In the genomic region with DNA sequence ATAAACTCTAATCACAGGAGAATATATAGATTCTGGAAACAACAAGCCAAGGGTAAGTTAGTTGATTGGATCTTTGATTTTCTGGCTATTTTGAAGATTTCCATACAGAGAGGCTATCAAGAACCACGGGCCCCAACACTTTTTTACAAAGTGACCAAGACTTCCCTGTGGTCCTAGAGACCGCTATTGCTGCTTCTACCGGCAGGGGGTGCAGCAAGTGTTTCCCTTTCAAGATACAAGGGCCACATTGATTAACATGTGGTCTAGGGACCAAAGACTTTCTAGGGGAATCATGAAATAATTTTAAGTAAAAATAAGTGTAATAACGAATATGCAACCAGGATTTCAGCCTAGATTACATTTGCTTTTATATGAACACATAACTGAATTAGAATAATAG, we compare ENCODE assay signal across 8 mouse cellular contexts. TPM values are rescaled to one million over a fixed set of nuclear protein-coding genes. Genes with fewer than 3 reads are reported as not detected.
DNase-seq lines count a peak whose midpoint lies in the region; ATAC-seq and TF ChIP-seq lines count a peak whose summit lies in the region.

No protein-coding gene starts in this region.

- TF ChIP-seq EP300 in lung, postnatal 0 days (IDR thresholded peaks at IDR 0.05), result no peak

- no peak for TF ChIP-seq POLR2A in cerebellum, adult 2 months (IDR thresholded peaks at IDR 0.05; ENCODE audit: borderline replicate concordance, insufficient read depth, low read length)

- WGBS in cerebellum, adult 2 months, result 13% methylated on average over 4 of the region's 4 CpGs
- 6% methylated on average over 4 of the region's 4 CpGs for WGBS in embryonic facial prominence, embryonic 14.5 days
- 5% methylated on average over 4 of the region's 4 CpGs for WGBS in kidney, postnatal 0 days
- 1% methylated on average over 4 of the region's 4 CpGs for WGBS in lung, postnatal 0 days

- peak; percentile 11 to 21 for DNase-seq in cerebellum, adult 2 months
- DNase-seq in cerebellum, adult 11 months, result no peak
- DNase-seq in urinary bladder, adult 18-20 months (ENCODE audit: low spot score in 2 of 2), result peak; percentile 25 to 37
- no peak for DNase-seq in urinary bladder, adult 2 months (ENCODE audit: low spot score)
- peak; percentile 48 for DNase-seq in embryonic facial prominence, embryonic 14.5 days (ENCODE audit: low spot score)
- peak; percentile 80 for DNase-seq in kidney, postnatal 0 days (ENCODE audit: low spot score)
- DNase-seq in lung, postnatal 0 days (ENCODE audit: low spot score), result peak; percentile 56
- peak; percentile 17 for DNase-seq in spleen, adult 12 weeks (ENCODE audit: low spot score)

- H3K4me2 ChIP-seq in embryonic facial prominence, embryonic 14.5 days (ENCODE audit: low read depth, low read length), result no peak overlapping the region
- no peak overlapping the region for H3K4me2 ChIP-seq in kidney, postnatal 0 days (ENCODE audit: low read length)
- H3K4me2 ChIP-seq in lung, postnatal 0 days (replicated peaks; ENCODE audit: low read depth, low read length), result no peak overlapping the region

- no peaks in the 10 kb centered on the region for H3K4me1 ChIP-seq in cerebellum, adult 2 months (ENCODE audit: control insufficient read depth, insufficient read depth, low read length)
- no peaks in the 10 kb centered on the region for H3K4me1 ChIP-seq in embryonic facial prominence, embryonic 14.5 days (ENCODE audit: control insufficient read depth, insufficient read depth, low read length)
- no peaks in the 10 kb centered on the region for H3K4me1 ChIP-seq in kidney, postnatal 0 days (replicated peaks; ENCODE audit: insufficient read depth, low read length)
- H3K4me1 ChIP-seq in lung, postnatal 0 days (ENCODE audit: insufficient read depth, low read depth, low read length), result no peaks in the 10 kb centered on the region

- H3K36me3 ChIP-seq in embryonic facial prominence, embryonic 14.5 days (ENCODE audit: control insufficient read depth, insufficient read depth, low read length), result no peaks in the 10 kb centered on the region
- no peaks in the 10 kb centered on the region for H3K36me3 ChIP-seq in kidney, postnatal 0 days (ENCODE audit: insufficient read depth, low read length)
- no peaks in the 10 kb centered on the region for H3K36me3 ChIP-seq in lung, postnatal 0 days (ENCODE audit: insufficient read depth, low read length)

- no peak for ATAC-seq in embryonic facial prominence, embryonic 14.5 days (ENCODE audit: low read depth)
- ATAC-seq in kidney, postnatal 0 days (replicated peaks; ENCODE audit: low FRiP score, low read depth), result no peak
- no peak for ATAC-seq in lung, postnatal 0 days

- no peak overlapping the region for H3K27ac ChIP-seq in cerebellum, adult 2 months (ENCODE audit: insufficient read depth, low read length)
- no peak overlapping the region for H3K27ac ChIP-seq in embryonic facial prominence, embryonic 14.5 days (replicated peaks; ENCODE audit: low read depth, low read length)
- H3K27ac ChIP-seq in kidney, postnatal 0 days, result no peak overlapping the region
- no peak overlapping the region for H3K27ac ChIP-seq in lung, postnatal 0 days (ENCODE audit: low read length)

- no peaks in the 10 kb centered on the region for H3K27me3 ChIP-seq in cerebellum, adult 2 months (ENCODE audit: control insufficient read depth, insufficient read depth, low read length)
- H3K27me3 ChIP-seq in embryonic facial prominence, embryonic 14.5 days (replicated peaks; ENCODE audit: control insufficient read depth, insufficient read depth, low read length), result peaks cover 4% of the 10 kb centered on the region; the same call in 1 of the 2 replicates
- H3K27me3 ChIP-seq in kidney, postnatal 0 days (ENCODE audit: insufficient read depth, low read length), result no peaks in the 10 kb centered on the region
- no peaks in the 10 kb centered on the region for H3K27me3 ChIP-seq in lung, postnatal 0 days (replicated peaks; ENCODE audit: insufficient read depth, low read length)

- TF ChIP-seq CTCF in cerebellum, adult 2 months (IDR thresholded peaks at IDR 0.05; ENCODE audit: borderline replicate concordance, insufficient read depth, low read depth, low read length), result peak; percentile 35; the same call in 1 of the 2 replicates
- peak; percentile 79 for TF ChIP-seq CTCF in kidney, postnatal 0 days (IDR thresholded peaks at IDR 0.05; ENCODE audit: low read depth)
- TF ChIP-seq CTCF in lung, postnatal 0 days (IDR thresholded peaks at IDR 0.05), result peak; percentile 81

- H3K4me3 ChIP-seq in cerebellum, adult 2 months (replicated peaks; ENCODE audit: insufficient read depth, low read depth, low read length), result no peak overlapping the region
- no peak overlapping the region for H3K4me3 ChIP-seq in embryonic facial prominence, embryonic 14.5 days (ENCODE audit: low read depth, low read length)
- no peak overlapping the region for H3K4me3 ChIP-seq in kidney, postnatal 0 days (replicated peaks; ENCODE audit: low read depth, low read length)
- H3K4me3 ChIP-seq in lung, postnatal 0 days (ENCODE audit: low read depth, low read length), result no peak overlapping the region

- H3K9ac ChIP-seq in embryonic facial prominence, embryonic 14.5 days (ENCODE audit: low read depth, low read length), result no peak overlapping the region
- no peak overlapping the region for H3K9ac ChIP-seq in kidney, postnatal 0 days (ENCODE audit: low read depth, low read length)
- H3K9ac ChIP-seq in lung, postnatal 0 days (replicated peaks; ENCODE audit: low read depth), result no peak overlapping the region

- no peaks in the 10 kb centered on the region for H3K9me3 ChIP-seq in embryonic facial prominence, embryonic 14.5 days (ENCODE audit: control insufficient read depth, low read length)
- no peaks in the 10 kb centered on the region for H3K9me3 ChIP-seq in kidney, postnatal 0 days (replicated peaks; ENCODE audit: low read length)
- H3K9me3 ChIP-seq in lung, postnatal 0 days (ENCODE audit: low read length), result no peaks in the 10 kb centered on the region

RNA-seq across cellular contexts. Expression of a gene that starts 34.5 kb away (rescaled TPM):
- polyA plus RNA-seq in cerebellum, adult 2 months (2012; rRNA removed), result 7.5 and 7.9 TPM in 2 replicates
- polyA plus RNA-seq in urinary bladder, adult 2 months (2012; rRNA removed), result 10.3 and 11.5 TPM in 2 replicates
- 6.9 and 7.2 TPM in 2 replicates for polyA plus RNA-seq in embryonic facial prominence, embryonic 14.5 days (2014; fragmentation: Nextera tagmentation; extraction: Ambion mirVana)
- 5.8 and 6.1 TPM in 2 replicates for polyA plus RNA-seq in kidney, postnatal 0 days (2015; fragmentation: Nextera tagmentation; extraction: Ambion mirVana)
- 3.5 and 3.9 TPM in 2 replicates for polyA plus RNA-seq in lung, postnatal 0 days (2015; fragmentation: Nextera tagmentation; extraction: Ambion mirVana)

Comparison
In these comparisons a context has a peak if more than half of its experiments do, and no peak if none do; other contexts are left out.
1. DNase-seq: peak in cerebellum, adult 2 months (2 of 2), urinary bladder, adult 18-20 months (2 of 2), embryonic facial prominence, embryonic 14.5 days (single experiment), kidney, postnatal 0 days (single experiment), lung, postnatal 0 days (single experiment) and spleen, adult 12 weeks (single experiment); none in cerebellum, adult 11 months (single experiment) and urinary bladder, adult 2 months (single experiment).
2. Peak in every context shown above with its lines, with median percentiles within 50 percentile points of each other: CTCF ChIP-seq.